Mouse (Mus musculus) limb, embryonic 15.5 days (tissue): ENCODE results near the gene Myo15b. TPM values are rescaled to one million over a fixed set of nuclear protein-coding genes. Genes with fewer than 3 reads are reported as not detected.

Source experiments
- ATAC-seq: fragments of 200-750 bp; cut with Nextera tagmentation; 2 replicates; pipeline ENCODE4 v1.8.0; 2017; ENCODE audit warnings: low read depth, moderate TSS enrichment; ENCODE audit not compliant: insufficient number of reproducible peaks, low FRiP score, low TSS enrichment
- H3K27ac ChIP-seq: fragments of 300-500 bp; sonication (generic); 2 replicates; pipeline ENCODE4 v1.5.1; 2015; ENCODE audit warnings: moderate library complexity, mild to moderate bottlenecking, inconsistent platforms
- H3K27me3 ChIP-seq: fragments of 300-500 bp; sonication (generic); 2 replicates; pipeline ENCODE4 v1.6.1; 2015; ENCODE audit warnings: inconsistent platforms
- H3K36me3 ChIP-seq: fragments of 300-500 bp; sonication (generic); 2 replicates; pipeline ENCODE4 v1.6.1; 2015; ENCODE audit warnings: inconsistent platforms
- H3K4me1 ChIP-seq: fragments of 300-500 bp; sonication (generic); 2 replicates; pipeline ENCODE4 v1.6.1; 2015; ENCODE audit warnings: inconsistent platforms
- H3K4me2 ChIP-seq: fragments of 300-500 bp; sonication (generic); 2 replicates; pipeline ENCODE4 v1.6.1; 2015; ENCODE audit warnings: mild to moderate bottlenecking, inconsistent platforms
- H3K4me3 ChIP-seq: fragments of 300-500 bp; sonication (generic); 2 replicates; pipeline ENCODE4 v1.5.1; 2015; ENCODE audit warnings: mild to moderate bottlenecking, inconsistent platforms
- H3K9ac ChIP-seq: fragments of 300-500 bp; sonication (generic); 2 replicates; pipeline ENCODE4 v1.6.1; 2015; ENCODE audit warnings: inconsistent platforms
- H3K9me3 ChIP-seq: fragments of 300-500 bp; sonication (generic); 2 replicates; pipeline ENCODE4 v1.6.1; 2016; ENCODE audit warnings: inconsistent platforms
- WGBS: fragments of 180-500 bp; shearing (Covaris S2); methylation state at CpG from one replicate; pipeline ENCODE4 v1.1.7; 2015; 5-methylcytosine and 5-hydroxymethylcytosine counted together
- polyA plus RNA-seq: library from polyadenylated mRNA; unstranded; fragments of >200 nt; fragmentation: Nextera tagmentation; extraction: Ambion mirVana; gene quantifications from 2 replicates; pipeline ENCODE4 v1.2.1, GENCODE M21; 2015

The Myo15b gene
- polyA plus RNA-seq, 1 experiment from 2014 or later = 0.47 TPM

DNA sequence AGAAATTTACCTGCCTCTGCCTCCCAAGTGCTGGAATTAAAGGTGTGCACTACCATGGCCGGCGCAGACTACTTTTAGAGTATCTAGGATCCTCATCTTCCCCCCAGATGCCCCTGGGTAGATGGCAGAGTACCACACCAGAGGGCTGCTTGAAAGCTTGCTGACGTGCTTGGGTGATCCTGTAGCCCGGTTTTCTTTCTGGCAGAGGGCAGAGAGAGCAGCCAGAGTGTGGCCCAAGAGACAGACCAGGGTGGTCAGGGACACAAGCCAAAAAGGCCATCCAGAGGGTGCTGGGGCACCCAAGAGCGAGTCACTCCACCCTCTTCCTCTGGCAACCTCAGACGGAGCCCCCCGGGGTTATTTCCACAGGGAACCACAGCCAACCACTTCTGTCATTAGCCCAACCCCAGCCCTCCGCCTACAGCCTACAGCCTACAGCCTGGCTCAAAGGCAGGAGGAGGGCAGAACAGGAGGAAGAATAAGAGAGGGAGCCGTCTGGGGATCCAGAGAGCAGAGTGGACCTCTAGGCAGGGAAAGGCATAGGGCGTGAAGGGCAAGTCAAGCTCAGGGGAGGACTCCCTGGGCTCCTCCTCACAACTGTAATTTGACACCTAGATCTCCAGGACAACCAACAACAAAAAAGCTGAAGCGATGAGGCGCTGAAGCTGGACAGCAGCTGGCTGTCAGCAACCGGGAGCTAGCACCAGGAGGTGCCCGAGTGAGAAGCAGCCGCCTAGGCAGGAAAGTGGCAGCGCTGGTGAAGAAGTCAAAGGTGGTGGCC, 41.5 kb downstream of the Myo15b start, which contains the start of gene Smim5:
Smim5 (plus strand) TSS at position 481 of the 781 bp plus-strand sequence.
- WGBS = 33% methylated on average over 16 of the region's 16 CpGs

DNA sequence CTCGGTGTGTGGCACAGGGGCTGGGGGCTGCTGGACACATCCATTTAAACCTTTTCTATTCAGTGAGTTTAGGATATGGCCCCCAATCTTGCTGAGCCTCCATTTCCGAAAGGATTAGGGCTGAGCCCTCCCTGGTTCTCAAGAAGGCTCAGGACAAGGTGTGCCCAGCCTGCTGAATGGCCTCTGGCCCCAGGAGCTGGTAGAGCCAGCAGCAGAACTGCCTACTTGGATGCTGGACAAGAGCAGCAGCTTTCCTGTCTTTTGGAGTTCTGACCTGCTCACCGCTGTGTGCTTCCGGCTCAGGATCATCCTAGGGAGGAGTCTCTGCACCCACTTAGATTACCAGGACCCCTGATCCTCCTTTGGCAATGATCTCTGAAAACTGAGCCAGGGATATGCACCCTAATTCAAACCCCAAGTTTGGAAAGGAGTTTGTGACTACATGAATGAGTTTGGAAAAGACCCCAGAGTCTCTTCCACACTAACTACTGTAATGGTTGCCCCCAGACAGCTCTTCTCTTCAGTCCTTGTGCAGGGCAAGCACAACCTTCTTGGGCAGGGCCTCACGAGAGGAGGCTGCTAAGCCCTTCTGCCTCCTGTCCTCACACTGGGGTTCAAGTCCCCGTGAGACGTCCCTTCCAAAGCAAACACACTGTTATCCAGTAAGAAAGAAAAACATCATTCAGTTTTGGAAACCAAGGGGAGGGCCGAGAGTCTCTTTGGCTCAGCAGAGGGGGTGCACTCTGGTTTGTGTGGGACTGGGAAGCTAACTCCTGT, 42.5 kb downstream of the Myo15b start:
- ATAC-seq = no peak
- Histone ChIP-seq H3K36me3 (peaks cover 21% of the 10 kb centered on the region), H3K27me3 (no peaks in the 10 kb centered on the region), H3K4me2 (peak overlapping the region; percentile 5; the same call in 1 of the 2 replicates), H3K27ac (peak overlapping the region; percentile 47), H3K9me3 (no peaks in the 10 kb centered on the region), H3K9ac (no peak overlapping the region), H3K4me1 (peaks cover 54% of the 10 kb centered on the region), H3K4me3 (peak overlapping the region; percentile 15)
- WGBS = 71% methylated on average over 8 of the region's 8 CpGs

More for the DNA sequence above, 41.5 kb downstream of the Myo15b start, which contains the start of gene Smim5:
- Histone ChIP-seq H3K9ac (no peak within 1 kb of the TSS), H3K4me2 (peak within 1 kb of the TSS; percentile 5; the same call in 1 of the 2 replicates), H3K36me3 (peaks cover 25% of the 10 kb centered on the region), H3K4me3 (peak within 1 kb of the TSS; percentile 15), H3K9me3 (no peaks in the 10 kb centered on the region), H3K4me1 (peaks cover 48% of the 10 kb centered on the region), H3K27ac (peak within 1 kb of the TSS; percentile 47), H3K27me3 (no peaks in the 10 kb centered on the region)
- 0 out of 2 replicates have a peak, but pooled peaks have one; percentile 32 for ATAC-seq

DNA sequence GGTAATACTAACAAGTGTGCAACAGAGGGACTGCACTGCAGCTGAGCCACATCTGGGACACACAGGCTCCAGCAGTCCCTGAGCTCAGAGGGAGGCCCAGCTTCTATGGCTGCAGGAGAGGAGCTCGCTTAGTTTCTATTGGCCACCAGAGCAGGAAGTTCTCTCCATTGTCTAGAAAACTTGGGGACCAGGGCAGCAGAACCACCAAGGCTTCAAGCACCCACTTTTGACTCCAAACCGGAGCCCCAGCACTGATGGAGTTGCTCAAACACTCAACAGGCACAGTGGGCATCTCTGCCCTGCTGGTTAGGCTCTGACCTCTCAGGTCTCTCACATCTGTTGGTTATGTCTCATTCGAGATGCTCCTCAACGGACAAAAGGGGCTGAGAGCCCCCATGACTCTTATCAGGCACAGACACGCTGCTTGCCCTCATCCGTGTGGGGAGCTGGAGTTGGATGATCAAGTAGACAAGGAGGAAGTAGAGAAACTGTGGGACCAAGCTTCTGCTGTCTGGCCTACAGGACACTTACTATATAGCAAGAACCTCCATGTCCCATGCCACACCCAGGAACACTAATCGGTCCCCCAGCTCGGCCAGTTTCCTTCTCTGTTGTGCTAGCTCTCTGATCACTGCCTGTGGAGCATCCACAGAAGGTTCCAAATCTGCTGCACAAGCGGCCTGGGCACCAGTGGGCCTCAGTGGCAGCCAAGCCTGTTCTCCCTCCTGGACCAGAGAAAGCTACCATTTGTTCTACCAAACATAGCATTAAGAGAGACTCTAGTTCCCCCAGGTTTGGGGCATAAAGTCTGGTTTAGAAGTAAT, 43.3 kb downstream of the Myo15b start:
- Histone ChIP-seq H3K9me3 (no peaks in the 10 kb centered on the region), H3K27ac (peak overlapping the region; percentile 80), H3K9ac (no peak overlapping the region), H3K4me1 (peaks cover 54% of the 10 kb centered on the region), H3K4me3 (no peak overlapping the region), H3K36me3 (peaks cover 18% of the 10 kb centered on the region; the same call in 1 of the 2 replicates), H3K27me3 (no peaks in the 10 kb centered on the region), H3K4me2 (no peak overlapping the region)
- no peak for ATAC-seq
- WGBS = 89% methylated on average over 9 of the region's 9 CpGs

DNA sequence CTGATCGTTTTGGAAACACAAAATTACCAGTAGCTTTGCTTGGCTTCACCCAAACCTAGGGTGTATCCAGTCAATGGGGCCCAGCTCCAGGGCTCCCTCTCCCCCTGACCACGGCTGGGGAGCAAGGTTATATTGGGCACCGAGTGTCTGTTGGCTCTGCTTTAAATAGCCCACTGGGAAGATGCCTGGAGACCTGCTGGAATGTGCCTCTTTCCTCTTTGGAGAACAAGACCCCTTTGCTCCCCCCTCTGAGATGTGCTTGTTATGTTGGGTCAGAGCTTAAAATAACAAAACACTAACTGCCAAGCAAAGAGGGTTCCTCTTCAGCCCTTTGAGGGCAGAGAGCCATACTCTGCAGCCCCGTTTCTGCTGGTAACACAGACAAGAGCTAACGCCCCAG, 44.0 kb downstream of the Myo15b start:
- Histone ChIP-seq H3K4me3 (no peak overlapping the region), H3K27ac (peak overlapping the region; percentile 80), H3K9me3 (no peaks in the 10 kb centered on the region), H3K4me2 (no peak overlapping the region), H3K9ac (no peak overlapping the region), H3K27me3 (no peaks in the 10 kb centered on the region), H3K36me3 (0 out of 2 replicates have a peak, but pooled peaks cover 13% of the 10 kb centered on the region), H3K4me1 (peaks cover 54% of the 10 kb centered on the region)
- WGBS = 65% methylated on average over 5 of the region's 5 CpGs
- no peak for ATAC-seq

DNA sequence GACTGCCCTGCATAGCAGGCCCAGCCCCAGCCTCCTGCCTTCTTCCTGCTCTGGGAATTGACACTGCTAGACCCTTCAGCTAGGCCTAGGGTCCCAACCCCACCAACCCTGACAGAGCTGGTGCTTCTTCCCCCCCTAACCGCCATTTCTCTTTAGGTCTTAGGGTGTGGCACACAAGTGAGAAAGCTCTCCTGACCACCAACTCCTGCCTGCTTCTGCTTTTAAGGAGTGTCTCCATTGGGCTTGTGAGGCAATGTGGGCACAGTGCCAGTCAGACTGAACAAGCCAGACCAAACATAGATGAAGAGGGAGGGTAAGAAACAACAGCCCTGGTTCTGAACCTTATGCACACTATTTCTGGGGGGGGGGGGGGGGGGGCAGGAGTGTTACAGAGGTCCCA, 44.6 kb downstream of the Myo15b start:
- Histone ChIP-seq H3K4me2 (no peak overlapping the region), H3K4me1 (peaks cover 54% of the 10 kb centered on the region), H3K9ac (no peak overlapping the region), H3K4me3 (no peak overlapping the region), H3K27ac (peak overlapping the region; percentile 80), H3K36me3 (0 out of 2 replicates have a peak, but pooled peaks cover 13% of the 10 kb centered on the region), H3K27me3 (no peaks in the 10 kb centered on the region), H3K9me3 (no peaks in the 10 kb centered on the region)
- no peak for ATAC-seq
- WGBS = 80% methylated on average over 1 of the region's 1 CpGs

DNA sequence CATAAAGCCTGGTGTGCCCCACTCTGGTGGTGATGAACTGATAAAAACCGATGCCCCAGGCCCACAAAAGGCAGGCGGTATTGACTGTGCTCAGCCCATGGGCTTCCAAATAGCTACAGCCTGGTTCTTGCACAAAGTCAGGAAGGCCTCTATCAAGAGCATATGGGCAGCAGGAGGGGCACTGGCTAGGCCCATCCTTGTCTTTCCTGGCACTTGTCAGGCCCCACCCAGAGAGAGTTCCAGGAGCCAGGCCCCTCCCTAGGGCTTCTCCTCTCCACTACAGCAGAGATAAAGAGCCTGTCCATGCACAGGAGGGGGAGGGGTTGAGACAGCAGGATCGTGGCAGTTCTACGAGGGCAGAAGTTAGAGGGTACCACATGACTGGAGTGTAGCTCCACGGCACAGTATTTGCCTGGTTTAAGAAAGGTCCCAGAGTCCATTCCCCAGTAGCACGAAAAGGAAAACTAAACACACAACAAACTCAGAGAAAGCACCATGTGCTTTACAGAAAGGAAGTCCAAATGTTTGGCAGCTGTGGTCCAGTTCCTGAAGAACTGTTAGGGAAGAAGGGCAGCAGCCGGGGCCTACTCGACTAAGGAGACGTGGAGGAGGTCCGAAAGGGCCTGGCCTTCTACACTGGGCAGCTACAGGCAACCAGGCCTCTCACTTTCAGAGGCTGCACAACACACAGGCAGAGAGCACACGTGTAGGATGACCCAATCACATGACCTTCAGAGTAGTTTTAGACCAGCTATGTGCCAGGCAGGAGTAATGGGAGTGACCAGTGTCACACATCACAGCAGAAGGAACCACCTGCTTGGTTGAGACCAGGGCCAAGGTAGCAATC, 45.4 kb downstream of the Myo15b start:
- H3K9me3 ChIP-seq = no peaks in the 10 kb centered on the region
- H3K4me2 ChIP-seq = no peak overlapping the region
- WGBS = 64% methylated on average over 11 of the region's 11 CpGs

DNA sequence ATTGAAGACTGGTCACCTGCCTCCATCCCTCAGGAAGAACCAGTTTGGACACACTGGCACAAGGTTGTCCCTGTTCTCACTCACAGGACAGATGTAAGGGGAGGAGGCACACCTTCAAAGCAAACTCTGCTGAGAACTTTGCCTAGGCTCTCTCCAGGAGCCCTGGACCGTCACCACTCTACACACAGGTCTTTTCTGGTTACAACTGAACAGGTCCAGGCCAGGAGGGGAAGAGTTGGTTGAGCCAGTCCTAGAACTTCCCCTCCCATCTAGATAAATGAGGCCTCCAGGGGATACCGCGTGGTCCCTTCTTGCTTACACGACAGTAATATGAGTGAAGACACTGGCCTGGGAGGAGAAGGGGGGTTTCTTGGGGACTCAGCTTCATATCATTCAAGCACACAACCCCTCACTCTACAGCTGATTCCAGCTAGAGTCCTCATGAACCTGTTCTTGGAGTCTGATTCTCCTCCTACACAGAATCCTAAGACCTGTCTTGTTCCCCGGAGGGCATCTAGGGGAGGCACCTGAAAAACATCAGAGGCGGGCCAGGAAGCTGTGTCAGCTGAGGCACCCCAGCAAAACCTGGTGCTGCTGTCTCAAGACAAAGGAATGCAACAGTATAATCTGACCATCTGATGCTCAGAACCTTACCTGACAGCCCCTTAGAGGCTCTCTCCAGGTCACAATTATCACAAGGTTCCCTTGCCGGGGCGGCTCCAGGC, 46.2 kb downstream of the Myo15b start:
- peaks cover 21% of the 10 kb centered on the region; the same call in 1 of the 2 replicates for H3K36me3 ChIP-seq
- 67% methylated on average over 8 of the region's 8 CpGs for WGBS
- H3K4me2 ChIP-seq = 0 out of 2 replicates have a peak overlapping the region, but pooled peaks have one; percentile 3
- no peaks in the 10 kb centered on the region for H3K27me3 ChIP-seq
- no peak overlapping the region for H3K4me3 ChIP-seq
- H3K9me3 ChIP-seq = no peaks in the 10 kb centered on the region
- peaks cover 48% of the 10 kb centered on the region for H3K4me1 ChIP-seq
- peak overlapping the region; percentile 80 for H3K27ac ChIP-seq
- no peak for ATAC-seq
- no peak overlapping the region for H3K9ac ChIP-seq

More for the DNA sequence above, 45.4 kb downstream of the Myo15b start:
- no peak for ATAC-seq
- H3K9ac ChIP-seq = no peak overlapping the region
- H3K36me3 ChIP-seq = peaks cover 18% of the 10 kb centered on the region; the same call in 1 of the 2 replicates
- H3K27ac ChIP-seq = peak overlapping the region; percentile 80
- H3K4me1 ChIP-seq = peaks cover 54% of the 10 kb centered on the region
- no peaks in the 10 kb centered on the region for H3K27me3 ChIP-seq
- no peak overlapping the region for H3K4me3 ChIP-seq

DNA sequence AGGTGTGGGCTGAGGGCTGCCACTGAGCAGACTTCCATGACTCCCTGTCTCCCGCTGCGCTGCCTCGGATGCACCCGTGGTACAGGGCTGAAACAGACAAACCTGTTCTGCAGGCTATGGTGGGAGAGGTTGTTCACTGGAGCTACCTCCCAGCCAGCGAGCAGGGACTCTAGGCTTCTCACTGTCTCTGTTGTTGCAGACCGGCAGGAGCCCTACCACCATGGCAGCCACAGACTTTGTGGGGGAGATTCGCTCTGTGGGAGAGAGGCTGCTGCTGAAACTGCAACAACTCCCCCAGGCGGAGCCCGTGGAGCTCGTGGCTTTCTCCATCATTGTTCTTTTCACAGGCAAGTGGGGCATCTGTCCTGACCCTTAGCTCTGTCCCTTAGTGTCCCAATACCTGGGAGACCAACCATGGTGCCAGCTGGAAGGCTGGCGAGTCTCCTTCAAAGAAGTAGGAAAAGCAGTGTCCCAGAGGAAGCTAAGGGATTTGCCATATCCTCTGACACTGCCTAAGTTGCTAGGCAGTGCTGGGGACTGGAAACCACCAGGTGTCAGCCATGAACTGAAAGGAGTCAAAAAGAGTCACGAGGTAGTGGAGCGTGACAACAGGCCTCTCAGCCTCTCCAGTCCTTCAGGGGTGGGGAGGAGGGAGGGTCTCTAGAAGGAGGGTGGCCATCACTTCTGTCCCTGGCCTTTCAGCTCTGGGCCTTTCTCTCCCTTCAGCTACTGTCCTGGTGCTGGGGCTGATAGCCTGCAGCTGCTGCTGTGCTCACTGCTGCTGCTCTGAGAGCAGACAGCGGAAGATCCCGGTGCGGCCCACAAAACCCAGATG, 47.0 kb downstream of the Myo15b start:
- Histone ChIP-seq H3K9ac (no peak overlapping the region), H3K36me3 (peaks cover 21% of the 10 kb centered on the region; the same call in 1 of the 2 replicates), H3K4me3 (no peak overlapping the region), H3K4me2 (peak overlapping the region; percentile 3; the same call in 1 of the 2 replicates), H3K4me1 (peaks cover 40% of the 10 kb centered on the region), H3K9me3 (no peaks in the 10 kb centered on the region), H3K27ac (peak overlapping the region; percentile 80), H3K27me3 (no peaks in the 10 kb centered on the region)
- 62% methylated on average over 16 of the region's 16 CpGs for WGBS
- no peak for ATAC-seq

DNA sequence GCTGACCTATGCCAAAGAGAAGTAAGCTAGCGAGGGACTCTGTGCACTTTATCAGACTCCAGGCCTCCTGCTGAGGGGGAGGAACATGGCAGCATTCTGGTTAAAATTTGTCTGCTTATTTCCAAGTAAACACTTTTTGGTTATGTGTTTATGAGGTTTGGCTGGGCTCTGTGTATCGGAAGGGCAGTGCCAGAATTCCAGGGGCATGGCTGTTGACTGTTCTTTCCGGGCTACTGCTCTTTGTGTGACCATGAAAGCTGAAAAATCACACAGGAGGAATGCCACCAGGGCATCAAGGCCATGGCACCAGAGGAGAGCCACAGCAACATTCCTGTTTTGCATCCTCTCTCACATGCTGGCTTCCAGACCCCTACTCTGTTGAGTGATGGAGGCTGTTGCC, 47.9 kb downstream of the Myo15b start:
- WGBS = 82% methylated on average over 3 of the region's 3 CpGs
- H3K9ac ChIP-seq = no peak overlapping the region
- peaks cover 32% of the 10 kb centered on the region for H3K4me1 ChIP-seq
- H3K27me3 ChIP-seq = no peaks in the 10 kb centered on the region
- H3K4me2 ChIP-seq = no peak overlapping the region
- peak overlapping the region; percentile 80 for H3K27ac ChIP-seq
- H3K4me3 ChIP-seq = no peak overlapping the region
- no peaks in the 10 kb centered on the region for H3K9me3 ChIP-seq
- no peak for ATAC-seq
- H3K36me3 ChIP-seq = peaks cover 21% of the 10 kb centered on the region; the same call in 1 of the 2 replicates
